Mouse (Mus musculus): ENCODE measurements around the gene Kcnn3.

The Kcnn3 gene

DNA sequence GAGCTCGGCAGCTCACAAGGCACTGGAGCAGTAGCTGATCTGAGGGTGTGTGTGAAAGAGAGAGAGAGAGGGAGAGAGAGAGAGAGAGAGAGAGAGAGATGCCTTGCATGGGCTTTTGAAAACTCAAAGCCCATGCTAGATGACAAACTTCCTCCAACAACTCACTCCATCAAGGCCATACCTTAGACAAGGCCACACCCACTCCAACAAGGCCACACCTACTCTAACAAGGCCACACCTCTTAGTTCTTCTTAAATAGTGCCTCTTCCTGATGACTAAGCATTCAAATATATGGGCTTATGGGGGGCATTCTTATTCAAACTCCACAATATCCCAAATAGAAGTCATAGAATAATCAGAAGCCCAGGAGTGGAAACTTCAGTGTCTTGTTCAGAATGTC is 49.1 kb downstream of the Kcnn3 start:
- no peak for DNase-seq

DNA sequence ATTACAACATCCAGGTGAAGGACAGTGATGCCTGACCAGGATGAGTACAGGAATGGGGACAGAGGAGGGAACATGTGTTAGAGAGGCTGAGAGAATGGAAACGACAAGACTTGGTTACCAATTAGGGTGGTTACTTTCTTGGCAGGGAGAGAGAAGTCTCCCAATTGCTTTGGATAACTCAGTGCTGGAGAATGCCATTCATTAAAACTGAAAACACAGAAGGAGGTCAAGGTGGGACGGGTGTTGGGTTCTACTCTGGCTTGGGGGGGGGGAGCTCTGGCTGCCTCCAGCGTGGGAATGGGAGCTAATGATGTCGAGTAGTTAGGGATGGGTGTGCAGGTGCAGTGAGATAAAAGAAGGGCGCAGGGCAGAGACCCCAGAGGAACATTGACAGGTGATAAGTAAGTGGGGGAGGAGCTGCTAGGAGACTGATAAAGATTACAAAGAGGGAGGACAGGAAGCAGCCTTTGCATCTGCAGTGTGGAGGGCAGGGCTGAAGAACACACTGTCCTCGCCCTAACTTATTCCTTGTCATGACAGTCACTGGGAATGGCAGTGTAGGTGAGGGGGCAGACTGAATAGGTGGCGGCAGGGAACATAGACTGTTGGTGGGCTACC is 49.9 kb downstream of the Kcnn3 start:
- DNase-seq, result no peak

DNA sequence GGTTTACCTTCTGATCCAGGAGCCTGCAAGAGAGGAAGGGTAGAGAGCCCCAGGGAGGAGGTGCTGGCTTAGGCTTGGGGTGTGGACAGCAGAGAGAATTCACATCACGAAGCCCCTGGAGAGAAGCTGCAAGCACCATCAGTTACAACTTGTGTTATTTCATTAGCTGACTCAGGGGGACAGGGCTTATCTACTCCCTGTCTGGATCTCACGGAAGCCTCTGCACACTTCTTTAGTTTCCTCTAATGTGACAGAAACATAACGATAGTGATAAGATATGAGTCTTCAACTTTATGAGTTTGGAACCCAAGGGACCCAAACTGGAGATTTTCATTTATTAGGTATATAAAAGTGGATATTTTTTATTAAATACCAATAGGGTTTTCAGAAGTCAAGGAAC is 50.4 kb downstream of the Kcnn3 start:
- DNase-seq, result no peak

DNA sequence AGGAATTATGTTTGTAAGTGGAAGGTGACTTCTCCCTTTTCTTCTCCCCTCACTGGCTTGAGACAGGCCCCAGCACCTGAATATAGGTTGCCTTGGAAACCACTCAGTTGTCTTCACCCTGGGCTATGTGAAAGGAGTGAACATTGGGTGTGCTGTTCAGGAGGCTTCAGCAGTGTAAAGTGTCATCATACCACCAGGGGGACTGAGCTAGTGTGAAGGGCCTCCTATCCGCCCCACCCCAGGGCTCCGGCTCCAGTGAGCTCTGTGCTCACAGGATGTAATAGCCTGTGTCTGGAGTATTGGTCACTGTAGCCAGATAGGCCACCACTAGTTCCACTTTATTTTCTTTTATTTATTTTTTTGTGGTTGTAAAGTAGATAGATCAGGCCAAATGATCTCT is 54.3 kb downstream of the Kcnn3 start:
- peak in 1 of 2 experiments; percentile 22 for DNase-seq

DNA sequence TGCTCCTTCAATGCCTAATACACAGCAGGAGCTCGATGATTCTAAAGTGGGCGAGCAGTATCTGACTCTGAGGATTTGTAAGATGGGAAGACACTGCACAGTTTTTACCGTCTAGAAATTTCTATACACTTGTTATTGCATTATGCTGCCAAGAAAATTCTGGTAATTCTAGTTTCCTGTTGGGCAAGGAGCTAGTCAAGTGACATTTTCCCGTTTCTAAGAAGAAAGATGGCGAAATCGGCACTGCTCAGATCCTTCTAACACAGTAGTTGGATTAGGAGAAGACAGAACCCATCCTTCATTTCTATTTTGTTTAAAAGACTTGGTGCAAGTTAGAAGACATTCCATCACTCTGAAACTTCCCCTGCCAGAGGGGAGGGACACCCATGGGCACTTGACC is 56.4 kb downstream of the Kcnn3 start:
- DNase-seq, result no peak

DNA sequence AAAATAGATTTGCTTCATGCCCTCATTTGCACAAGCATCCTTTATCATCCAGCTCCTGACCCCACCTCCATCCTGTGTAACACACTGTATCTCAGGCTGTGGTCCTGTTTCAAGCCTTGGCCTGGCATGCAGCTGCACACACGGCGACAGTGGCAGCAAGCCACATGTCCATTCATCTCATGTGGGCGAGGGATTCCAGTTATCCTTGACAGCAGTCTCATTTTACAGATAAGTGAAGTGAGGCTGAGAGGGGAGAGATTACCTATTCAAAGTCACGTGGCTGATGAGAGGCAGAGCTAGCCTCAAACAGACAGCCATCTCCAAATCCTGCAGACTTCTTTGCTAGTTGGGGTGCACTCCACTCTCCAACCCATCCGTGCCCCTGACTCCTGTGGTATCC is 57.2 kb downstream of the Kcnn3 start:
- DNase-seq, result no peak

DNA sequence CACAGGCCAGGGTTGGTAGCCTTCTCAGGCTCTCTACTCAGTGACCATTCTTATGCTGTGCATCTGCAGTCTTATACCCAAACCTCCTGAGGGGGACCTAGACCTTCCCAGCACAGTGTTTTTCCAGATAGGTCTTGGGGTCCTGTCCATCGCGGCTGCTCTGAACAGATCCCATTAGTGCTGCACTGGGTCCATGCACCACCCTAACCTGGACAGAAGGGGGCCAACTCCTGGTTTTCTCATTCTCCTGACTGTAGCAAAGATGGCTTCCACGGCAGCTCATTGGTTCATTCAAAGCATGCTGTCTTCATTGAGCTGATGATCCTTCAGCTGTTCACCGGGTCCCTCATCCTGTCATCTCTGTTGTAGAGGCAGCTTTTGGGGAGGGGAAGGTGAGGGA is 58.1 kb downstream of the Kcnn3 start:
- no peak for DNase-seq

DNA sequence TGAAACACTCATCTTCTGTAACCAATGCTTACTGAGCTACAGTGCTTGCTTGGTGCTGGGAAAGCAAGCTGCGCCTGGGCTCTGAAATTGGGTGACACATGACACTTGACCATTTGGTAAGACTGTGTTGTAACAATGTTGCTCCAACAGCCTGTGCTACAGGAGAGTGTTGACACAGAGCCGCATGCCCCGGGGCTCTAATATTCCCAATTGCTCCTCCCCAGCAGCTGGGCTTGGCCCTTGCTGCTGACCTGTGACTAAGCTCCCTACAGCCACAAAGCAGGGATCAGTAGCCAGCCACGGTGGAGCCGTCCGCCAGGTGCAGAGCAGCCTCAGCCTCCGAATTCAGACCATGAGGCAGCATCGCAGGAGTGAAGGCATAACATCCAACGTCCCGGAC is 58.8 kb downstream of the Kcnn3 start:
- DNase-seq, result no peak

DNA sequence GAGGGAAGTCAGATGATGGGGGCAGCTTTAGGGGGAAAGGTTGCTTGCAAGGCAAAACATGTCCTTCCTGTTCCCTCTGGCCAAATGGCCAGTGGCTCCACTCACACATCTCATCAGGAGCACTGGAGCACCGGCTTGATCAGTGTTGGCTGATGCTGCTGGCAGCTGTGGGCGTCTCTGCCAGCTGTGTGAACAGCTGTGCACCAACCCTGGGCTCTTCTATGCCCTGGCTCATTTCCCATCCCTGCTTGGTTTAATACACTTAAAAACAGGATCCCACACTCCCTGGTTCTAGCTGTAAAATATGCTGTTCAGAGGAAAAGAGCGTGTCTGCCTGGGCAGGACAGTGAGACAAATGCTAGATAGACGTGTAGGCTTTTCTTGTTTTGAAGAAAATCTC is 64.3 kb downstream of the Kcnn3 start:
- DNase-seq, result peak in 1 of 2 experiments; percentile 14

DNA sequence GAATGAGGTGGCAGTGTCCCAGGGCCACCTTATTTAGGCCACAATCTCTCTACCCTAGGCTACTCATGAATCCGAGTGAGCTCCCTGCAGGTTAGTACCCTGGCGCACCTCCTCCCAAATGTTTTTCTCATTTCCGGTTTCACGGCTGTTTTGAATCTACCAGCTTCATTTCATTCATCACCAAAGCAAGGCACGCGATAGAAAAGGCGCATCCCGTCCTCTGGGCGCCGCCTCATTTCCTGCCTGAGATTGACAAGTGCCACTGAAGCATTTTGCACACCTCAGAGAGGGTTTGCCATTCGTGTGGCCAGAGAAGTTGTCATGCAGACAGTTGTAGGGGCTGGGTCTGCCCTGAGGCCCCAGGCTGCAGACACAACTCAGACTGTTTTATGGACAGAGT is 68.5 kb downstream of the Kcnn3 start:
- no peak for DNase-seq

DNA sequence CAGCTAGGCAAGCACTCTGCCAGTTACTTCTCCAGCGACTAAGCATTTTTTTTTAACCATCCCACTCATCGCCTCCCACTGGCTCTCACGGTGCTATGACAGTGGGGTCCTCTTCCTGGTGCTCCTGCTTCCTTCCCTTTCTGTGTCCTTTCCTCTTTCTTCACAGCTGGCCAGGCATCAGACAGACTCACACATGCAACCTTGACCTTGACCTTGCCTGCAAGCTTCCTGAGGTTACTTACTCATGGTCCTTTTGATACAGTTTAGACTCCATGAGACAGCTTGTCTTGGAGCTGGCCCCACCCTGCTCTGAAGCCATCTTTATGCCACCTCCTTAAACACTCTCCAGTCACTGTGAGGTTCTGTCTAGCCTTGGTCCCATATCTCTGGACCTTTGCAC is 69.4 kb downstream of the Kcnn3 start:
- no peak for DNase-seq

DNA sequence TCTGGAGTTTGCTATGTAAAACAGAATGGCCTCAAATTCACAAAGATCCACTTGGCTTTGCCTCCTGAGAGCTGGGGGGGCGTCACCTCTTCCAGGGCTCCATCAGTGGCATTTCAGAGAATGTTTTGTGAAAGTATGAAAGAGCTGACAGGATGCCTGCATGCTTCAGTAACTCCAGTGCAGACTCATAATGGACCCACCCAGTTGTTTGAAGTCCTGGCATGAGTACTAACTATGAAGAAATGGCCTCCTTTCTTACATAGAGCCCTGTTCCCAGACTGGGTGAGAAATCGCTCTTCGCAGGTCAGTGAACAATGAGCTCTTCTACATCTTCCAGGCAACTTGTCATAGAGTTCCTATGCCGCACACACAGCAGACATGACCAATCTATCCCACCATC is 70.4 kb downstream of the Kcnn3 start:
- no peak for DNase-seq

DNA sequence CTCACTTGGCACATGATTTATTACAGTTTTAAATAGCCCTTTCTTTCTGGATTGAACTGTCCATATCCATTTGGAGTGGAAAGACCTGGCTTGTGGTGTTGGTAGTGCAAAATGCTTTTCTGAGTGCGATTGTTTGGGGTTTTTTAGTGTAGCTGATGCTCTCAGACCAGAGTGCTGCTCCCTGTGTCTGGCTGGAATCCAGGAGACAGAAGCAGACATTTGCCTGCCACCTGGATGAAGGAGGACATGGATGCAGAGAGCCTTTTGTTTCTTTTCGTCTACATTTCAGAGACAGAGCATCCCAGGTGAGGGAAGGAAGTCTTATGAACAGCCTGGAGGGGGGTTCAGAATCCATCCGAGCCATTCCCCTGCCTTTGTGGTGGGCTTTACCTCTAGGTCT is 71.5 kb downstream of the Kcnn3 start:
- no peak for DNase-seq

DNA sequence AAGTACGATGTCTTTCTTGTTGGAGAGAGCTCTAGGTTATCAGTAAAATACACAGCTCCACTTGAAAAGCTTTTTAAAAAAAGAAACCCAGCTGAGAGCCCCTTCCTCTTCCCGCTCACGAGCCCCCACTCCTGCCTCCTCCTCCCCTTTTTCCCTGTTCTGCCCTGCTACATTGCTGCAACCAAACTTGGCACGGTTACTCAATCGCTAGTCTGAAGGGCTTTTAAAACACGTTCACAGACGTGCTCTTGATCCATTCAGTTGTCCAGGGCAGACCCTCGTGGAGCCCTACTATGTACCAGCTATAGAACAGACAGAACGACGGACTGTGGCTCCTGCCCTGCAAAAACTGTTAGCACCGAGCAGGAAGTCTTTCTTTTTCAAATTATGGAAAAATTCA is 72.8 kb downstream of the Kcnn3 start:
- DNase-seq, result no peak

DNA sequence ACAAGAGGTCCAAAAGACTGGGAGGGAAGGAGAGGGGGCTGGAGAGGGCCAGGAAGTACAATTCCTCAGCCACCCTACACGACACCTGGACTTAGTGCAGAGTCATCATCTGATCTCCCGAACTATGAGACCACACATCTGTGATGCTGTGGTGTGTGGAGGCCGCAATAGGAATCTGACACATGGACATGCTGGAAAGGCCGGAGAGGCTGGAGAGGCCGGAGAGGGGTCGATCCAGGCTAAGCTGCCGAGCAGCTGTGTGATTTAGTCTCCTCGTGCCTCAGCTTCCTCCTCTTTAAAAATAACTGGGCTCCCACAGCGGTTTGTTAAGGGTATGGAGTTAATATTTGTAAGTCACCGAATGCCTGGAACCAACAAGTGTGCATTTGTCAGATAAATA is 73.6 kb downstream of the Kcnn3 start:
- DNase-seq, result no peak

DNA sequence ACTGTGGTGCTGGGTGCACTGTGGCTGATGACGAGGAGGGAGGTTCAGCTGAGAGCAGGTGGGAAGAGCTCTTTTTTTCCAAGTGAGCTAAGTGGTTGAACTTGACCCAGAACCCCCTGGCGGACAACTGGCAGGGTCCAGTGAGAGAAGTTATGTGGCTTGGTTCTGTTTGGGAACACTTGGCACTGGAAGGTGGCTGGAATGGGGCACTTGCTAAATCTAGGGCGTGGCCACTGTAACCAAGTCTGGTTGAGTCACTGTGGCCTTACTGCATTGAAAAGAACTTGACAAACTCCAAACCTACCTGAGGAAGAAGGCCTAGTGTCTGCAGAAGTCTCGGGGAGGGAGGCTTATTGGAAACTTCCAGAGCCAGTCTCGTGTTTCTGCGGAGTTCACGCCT is 78.4 kb downstream of the Kcnn3 start:
- no peak for DNase-seq

DNA sequence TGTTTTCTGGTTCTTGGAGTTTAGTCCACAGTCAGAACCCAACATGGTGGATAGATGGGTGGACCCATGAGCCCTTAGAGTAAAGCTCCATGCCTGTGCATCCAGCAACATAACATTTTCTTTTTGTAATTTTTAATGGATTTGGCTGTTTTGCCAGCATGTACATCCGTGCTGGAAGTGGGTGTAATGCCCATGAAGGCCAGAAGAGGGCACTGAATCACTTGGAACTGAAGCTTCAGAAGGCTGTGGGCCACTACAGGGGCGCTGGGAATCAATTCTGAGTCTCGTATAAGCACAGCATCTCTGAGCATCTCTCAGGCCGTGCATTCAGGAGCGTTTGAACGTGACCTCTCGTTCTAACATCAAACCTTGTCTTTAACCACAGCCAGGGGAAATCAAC is 79.0 kb downstream of the Kcnn3 start:
- no peak for DNase-seq

DNA sequence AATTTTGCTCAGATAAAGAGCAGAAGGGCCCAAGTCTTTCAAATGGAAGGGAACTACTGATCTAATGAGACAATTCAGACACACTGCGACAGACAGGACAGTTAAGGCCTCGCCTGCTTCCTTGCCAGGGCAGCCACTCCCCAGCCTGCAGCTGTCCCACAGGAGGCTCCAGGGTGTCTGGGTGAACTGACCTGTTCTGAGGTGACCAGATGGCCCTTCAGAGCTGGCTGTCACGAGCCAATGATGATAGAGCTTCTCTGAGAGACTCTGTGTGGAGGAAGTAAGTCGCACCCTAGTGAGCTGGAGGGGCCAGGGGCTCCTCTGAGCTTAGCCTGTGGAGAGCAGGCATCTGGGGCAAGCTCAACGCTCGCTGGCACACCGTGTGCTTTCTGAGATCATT is 81.1 kb downstream of the Kcnn3 start:
- DNase-seq, result no peak

DNA sequence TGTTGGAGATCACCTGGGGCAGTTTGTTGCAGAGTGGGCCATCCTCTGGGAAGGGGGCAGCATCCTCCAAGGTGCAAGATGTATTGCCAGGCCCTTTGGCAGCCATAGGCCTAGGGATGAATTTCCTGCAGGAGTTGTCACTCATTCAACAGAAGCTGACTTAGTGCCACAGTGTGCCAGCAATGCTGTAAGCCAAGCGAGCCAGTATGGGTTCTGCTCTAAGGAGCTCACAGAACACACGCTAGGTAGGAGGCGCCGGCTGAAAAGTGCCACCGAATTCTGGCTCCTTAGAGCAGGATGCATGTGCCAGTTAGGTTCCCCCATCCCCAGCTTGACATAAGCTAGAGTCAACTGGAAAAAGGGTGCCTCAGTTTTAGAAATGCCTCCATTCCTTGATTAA is 83.3 kb downstream of the Kcnn3 start:
- DNase-seq, result no peak

DNA sequence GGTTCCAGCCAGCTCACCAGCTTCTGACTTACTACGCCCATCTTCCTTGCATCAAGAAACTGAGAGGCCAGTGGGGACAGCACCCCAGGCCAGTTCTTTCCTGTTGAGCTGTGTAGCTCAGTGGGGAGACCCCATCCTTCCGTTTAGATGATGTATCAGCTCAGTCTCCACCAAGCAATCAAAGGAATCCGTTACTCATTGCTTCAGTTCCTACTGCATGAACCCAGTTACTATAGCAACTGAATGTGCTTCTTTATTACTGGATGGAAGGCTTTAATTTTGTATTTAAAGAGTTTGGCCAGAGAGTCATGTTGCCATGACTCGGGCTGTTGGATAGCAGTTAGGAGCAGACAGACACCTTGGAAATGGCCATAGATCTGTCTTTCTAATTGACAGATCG is 85.3 kb downstream of the Kcnn3 start:
- no peak for DNase-seq

DNA sequence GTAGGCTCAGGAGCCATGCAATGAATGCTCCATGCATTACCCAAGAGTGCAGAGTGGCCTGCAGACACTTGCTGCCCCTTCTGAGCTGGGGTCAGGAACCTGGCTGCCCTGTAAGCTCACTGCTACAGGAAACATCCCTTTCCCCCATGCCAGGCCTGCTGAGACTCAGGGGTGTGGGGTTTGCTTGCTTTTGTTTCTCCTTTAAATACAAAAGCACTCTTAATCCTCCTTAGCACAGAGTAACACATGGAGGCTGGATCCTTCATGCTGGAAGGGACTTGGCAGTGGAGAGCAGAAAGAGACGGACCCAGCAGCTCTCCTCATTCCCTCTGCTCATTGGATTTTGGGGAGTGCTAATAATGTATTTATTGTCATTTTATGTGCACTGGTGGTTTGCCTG is 87.4 kb downstream of the Kcnn3 start:
- DNase-seq, result no peak

DNA sequence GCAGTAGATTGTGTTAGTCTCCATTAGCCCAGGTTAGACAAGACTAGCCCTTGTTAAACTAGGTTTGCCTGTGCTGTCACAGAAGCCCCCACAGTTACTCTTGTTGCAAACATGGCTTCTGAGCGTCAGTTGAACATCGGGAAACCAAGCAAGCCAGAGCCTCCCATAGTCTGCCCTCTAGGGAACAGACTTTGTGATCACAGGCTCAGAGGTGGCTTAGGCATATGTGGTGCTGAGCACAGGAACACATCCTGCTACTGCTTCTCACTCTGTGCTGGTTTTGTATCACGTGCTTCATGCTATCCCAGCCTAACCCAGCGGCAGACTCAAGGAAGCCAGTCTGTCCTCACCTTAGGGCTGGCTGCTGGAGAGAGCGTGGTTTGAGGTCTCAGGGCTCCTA is 92.1 kb downstream of the Kcnn3 start:
- DNase-seq, result no peak

DNA sequence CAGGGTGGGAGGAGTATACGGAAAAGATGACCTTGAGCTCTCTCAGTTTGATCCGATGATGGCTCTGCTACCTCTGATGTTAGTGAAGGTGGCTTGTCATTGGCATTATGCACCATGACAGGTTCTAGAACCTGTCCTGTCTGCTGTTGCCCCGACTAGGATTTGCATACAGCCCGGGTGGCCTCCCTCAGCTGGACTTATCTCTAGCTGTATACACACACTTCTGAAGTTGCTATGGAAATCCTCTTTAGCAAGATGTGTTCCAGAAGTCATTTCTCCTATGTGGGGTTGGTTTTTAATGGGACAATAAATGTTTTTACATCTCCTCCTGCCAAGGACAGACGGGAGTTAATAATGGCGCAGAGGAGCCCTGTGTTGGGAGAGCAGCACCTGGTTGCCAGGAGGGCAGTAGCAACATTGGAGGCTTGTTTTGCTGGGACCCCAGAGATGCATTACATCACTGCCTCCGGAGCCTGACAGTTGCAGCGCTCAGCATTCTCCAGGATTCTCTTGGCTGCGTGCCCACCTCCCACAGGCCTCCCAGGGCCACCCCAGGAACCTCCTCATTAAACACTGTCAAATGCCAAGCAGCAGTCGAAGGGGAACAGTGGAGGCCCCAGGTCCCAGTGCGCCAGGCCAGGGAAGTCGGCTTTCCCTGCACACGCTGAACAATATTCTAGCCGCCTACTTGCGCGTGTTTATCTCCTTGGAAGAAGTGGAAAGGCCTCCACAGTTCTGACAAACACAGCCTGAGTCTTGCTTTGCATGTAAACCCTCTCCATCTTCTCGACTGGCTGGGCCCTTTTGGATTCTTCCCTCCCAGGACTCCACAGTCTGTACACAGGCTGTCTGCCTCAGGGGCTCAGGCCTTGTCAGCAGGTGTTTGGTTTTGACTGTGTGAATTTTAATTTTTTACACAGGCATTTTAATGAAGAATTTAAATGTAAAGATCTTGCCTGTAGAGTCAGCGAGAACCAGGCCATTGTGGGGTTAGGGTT is 93.9 kb downstream of the Kcnn3 start:
- DNase-seq, result peak; percentile 83 to 86

DNA sequence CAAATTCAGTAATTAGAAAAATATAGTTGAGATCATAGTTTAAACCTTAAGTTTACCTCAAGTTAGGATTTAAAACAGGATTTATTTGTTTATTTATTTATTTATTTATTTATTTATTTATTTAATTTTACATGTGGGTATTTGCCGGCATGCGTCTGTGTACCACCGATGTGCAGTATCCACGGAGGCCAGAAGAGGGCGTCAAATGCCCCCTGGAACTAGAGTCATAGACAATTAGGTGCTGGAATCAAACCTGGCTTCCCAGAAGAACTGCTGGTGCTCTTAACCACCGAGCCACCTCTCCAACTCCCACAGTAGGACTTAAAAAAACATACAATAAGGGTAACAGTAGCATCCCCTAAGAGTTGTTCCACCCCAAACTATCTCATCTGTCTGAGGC is 96.9 kb downstream of the Kcnn3 start:
- no peak for DNase-seq

DNA sequence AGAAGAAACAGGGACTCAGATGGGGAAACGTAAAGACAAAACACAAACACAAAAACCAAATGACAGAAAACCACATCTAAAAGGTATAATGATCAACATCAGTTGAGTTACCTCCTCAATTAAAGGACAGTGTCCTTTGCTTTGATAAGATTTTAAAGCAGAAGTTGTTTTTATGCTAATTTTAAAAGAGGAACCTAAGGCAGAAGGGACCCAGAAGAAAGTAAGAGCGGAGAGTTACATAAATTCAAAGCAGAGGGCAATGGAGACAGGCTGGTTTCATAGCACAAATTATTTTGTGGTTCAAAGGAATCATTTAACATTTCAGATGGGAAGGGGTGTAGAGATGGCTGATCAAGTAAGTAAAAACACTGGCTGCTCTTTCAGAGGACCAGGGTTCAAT is 97.4 kb downstream of the Kcnn3 start:
- DNase-seq, result no peak
